Mouse (Mus musculus) spleen, adult 12 weeks (tissue): ENCODE measurements around the gene Ctsd.
"Not testable (repeated sequence)": the region's sequence is repeated elsewhere in the genome, so short reads cannot be mapped to it uniquely, and the experiment has no call there.

Source experiments
- DNase-seq: peaks from one replicate; pipeline ENCODE4 v3.0.0; 2022; ENCODE audit warnings: low spot score

Ctsd gene

GRCm38 (mm10) chr7:142332741-142333140 lies 55.1 kb downstream of the Ctsd start:
- not testable (repeated sequence) for DNase-seq

- DNase-seq = no peak
These were observed 56.6 kb downstream of the Ctsd start for GRCm38 (mm10) chr7:142331281-142331680.

- no peak for DNase-seq
These were observed 57.5 kb downstream of the Ctsd start for GRCm38 (mm10) chr7:142330271-142330724.

GRCm38 (mm10) chr7:142328507-142328906 lies 59.3 kb downstream of the Ctsd start:
- no peak for DNase-seq

- DNase-seq = no peak
These were observed 61.0 kb downstream of the Ctsd start for GRCm38 (mm10) chr7:142326714-142327445.
